Mouse (Mus musculus): ENCODE data around the gene Taf15.

- TF ChIP-seq CTCF (IDR thresholded peaks at IDR 0.05 in 2 of 3, conservative IDR thresholded peaks at IDR 0.05 in 1 of 3; ENCODE audit: control insufficient read depth in 1 of 3, insufficient read depth in 1 of 3, low read depth in 2 of 3, low read length in 3 of 3, poor library complexity in 1 of 3, severe bottlenecking in 1 of 3) (no peak), POLR2A (IDR thresholded peaks at IDR 0.05; ENCODE audit: control insufficient read depth in 1 of 2, insufficient read depth in 1 of 2, low read depth in 1 of 2, low read length in 2 of 2, poor library complexity in 1 of 2) (no peak), RCOR1 (IDR thresholded peaks at IDR 0.05; ENCODE audit: low read depth, low read length) (no peak), NELFE (IDR thresholded peaks at IDR 0.05; ENCODE audit: low read depth, low read length) (no peak), MAX (IDR thresholded peaks at IDR 0.05; ENCODE audit: low read length) (no peak), JUND (IDR thresholded peaks at IDR 0.05; ENCODE audit: low read depth, low read length) (no peak), ZNF384 (IDR thresholded peaks at IDR 0.05; ENCODE audit: low read depth, low read length) (no peak), USF1 (IDR thresholded peaks at IDR 0.05; ENCODE audit: low read depth, low read length) (no peak), KAT2A (conservative IDR thresholded peaks at IDR 0.05; ENCODE audit: low read depth, low read length) (no peak)
Measured at GRCm38 (mm10) chr11:83517153-83517552, 44.3 kb downstream of the Taf15 start.

Data from MEL (cell line).